Mouse (Mus musculus) forebrain, postnatal 0 days (tissue): ENCODE measurements at regions not wholly inside any gene's neighbourhood (a gene's known extent, or its start where the extent isn't known, plus 50 kb on each side); places are given as distances from the start of the nearest gene placed in this dataset.

ENCODE experiments used
- ATAC-seq: fragments of 200-750 bp; cut with Nextera tagmentation; 2 replicates; pipeline ENCODE4 v1.8.0; 2017; ENCODE audit warnings: mild to moderate bottlenecking, moderate library complexity
- DNase-seq: peaks from one replicate; pipeline ENCODE4 v3.0.0-alpha.2; 2015
- H3K27ac ChIP-seq: fragments of 300-500 bp; sonication (generic); 2 replicates; pipeline ENCODE4 v1.5.1; 2014; ENCODE audit warnings: low read depth, mild to moderate bottlenecking, antibody characterized with exemption, low read length, moderate library complexity, mixed read lengths
- H3K27me3 ChIP-seq: fragments of 300-500 bp; sonication (generic); 2 replicates; pipeline ENCODE4 v1.6.1; 2014; ENCODE audit warnings: mild to moderate bottlenecking, low read length, mixed read lengths; ENCODE audit not compliant: insufficient read depth
- H3K36me3 ChIP-seq: fragments of 300-500 bp; sonication (generic); 2 replicates; pipeline ENCODE4 v1.6.1; 2014; ENCODE audit warnings: mild to moderate bottlenecking, moderate library complexity; ENCODE audit not compliant: insufficient read depth
- H3K4me1 ChIP-seq: fragments of 300-500 bp; sonication (generic); 2 replicates; pipeline ENCODE4 v1.6.1; 2014; ENCODE audit warnings: antibody characterized with exemption; ENCODE audit not compliant: insufficient read depth
- H3K4me2 ChIP-seq: fragments of 300-500 bp; sonication (generic); 2 replicates; pipeline ENCODE4 v1.6.1; 2014; ENCODE audit warnings: low read depth, mild to moderate bottlenecking, moderate library complexity
- H3K4me3 ChIP-seq: fragments of 300-500 bp; sonication (generic); 2 replicates; pipeline ENCODE4 v1.5.1; 2014; ENCODE audit warnings: low read depth, low read length, mixed read lengths
- H3K9ac ChIP-seq: fragments of 300-500 bp; sonication (generic); 2 replicates; pipeline ENCODE4 v1.6.1; 2014; ENCODE audit warnings: mild to moderate bottlenecking
- H3K9me3 ChIP-seq: fragments of 300-500 bp; sonication (generic); 2 replicates; pipeline ENCODE4 v1.6.1; 2016; ENCODE audit warnings: low read length
- CTCF ChIP-seq: sonication (generic); IDR thresholded peaks from 2 replicates; pipeline ENCODE4 v1.5.1; 2016; ENCODE audit warnings: antibody characterized with exemption, control low read depth, low read depth
- WGBS: fragments of 180-500 bp; shearing (Covaris S2); extraction: QIAGEN DNeasy Blood & Tissue Kit; methylation state at CpG from one replicate; pipeline ENCODE4 v1.1.7; 2014; 5-methylcytosine and 5-hydroxymethylcytosine counted together

DNA sequence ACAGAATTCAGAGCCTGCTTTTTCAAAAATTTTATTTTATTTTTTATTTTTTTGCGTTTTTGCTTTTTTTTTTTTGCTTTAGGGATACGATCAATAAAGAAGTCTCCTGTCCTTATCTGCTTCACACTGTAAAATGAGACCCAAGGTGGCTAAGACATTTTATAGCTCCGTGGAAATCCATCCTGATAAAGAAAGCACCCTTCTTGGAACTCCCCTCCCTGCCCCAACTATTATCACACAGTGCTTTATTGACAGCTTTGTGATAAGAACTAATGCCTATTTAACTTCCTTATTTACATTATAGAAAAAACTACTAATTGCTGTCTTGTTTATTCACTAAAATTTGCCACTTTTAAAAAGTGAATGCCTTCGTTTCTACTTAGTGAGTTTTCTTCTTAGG, 179.0 kb upstream of the Dmrta1 start:
- TF ChIP-seq CTCF: no peak

DNA sequence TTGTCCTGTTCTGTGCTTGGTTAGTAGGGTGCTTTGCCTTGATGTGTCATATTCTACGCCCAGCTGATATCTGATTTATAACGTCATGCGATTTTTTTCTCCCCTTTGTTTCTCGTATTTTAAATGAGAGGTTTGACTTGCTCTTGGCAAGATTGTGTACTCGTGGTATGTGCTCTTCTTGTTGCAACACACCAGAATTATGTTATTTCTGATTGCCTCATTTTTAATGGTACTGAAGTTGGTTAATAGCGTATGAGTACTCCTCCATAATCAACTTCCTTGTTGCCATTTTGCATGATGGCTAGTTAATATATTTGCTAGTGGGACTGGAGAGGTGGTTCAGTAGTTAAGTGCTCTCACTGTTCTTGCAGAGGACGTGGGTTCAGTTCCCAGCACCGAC, 180.1 kb upstream of the Cdkn2b start:
- no peak overlapping the region for H3K4me2 ChIP-seq
- no peak overlapping the region for H3K9ac ChIP-seq
- no peaks in the 10 kb centered on the region for H3K27me3 ChIP-seq
- no peaks in the 10 kb centered on the region for H3K4me1 ChIP-seq
- no peak overlapping the region for H3K4me3 ChIP-seq
- no peaks in the 10 kb centered on the region for H3K36me3 ChIP-seq
- no peak for TF ChIP-seq CTCF
- no peak for DNase-seq
- ATAC-seq: no peak
- H3K9me3 ChIP-seq: no peaks in the 10 kb centered on the region
- H3K27ac ChIP-seq: no peak overlapping the region
- 88% methylated on average over 8 of the region's 8 CpGs for WGBS

More for the DNA sequence above, 179.0 kb upstream of the Dmrta1 start:
- Histone ChIP-seq H3K9ac (no peak overlapping the region), H3K4me1 (no peaks in the 10 kb centered on the region), H3K27me3 (no peaks in the 10 kb centered on the region), H3K4me3 (no peak overlapping the region), H3K36me3 (no peaks in the 10 kb centered on the region), H3K4me2 (no peak overlapping the region), H3K27ac (no peak overlapping the region), H3K9me3 (no peaks in the 10 kb centered on the region)
- ATAC-seq (no peak), DNase-seq (no peak)
- WGBS: 75% methylated on average over 4 of the region's 4 CpGs

DNA sequence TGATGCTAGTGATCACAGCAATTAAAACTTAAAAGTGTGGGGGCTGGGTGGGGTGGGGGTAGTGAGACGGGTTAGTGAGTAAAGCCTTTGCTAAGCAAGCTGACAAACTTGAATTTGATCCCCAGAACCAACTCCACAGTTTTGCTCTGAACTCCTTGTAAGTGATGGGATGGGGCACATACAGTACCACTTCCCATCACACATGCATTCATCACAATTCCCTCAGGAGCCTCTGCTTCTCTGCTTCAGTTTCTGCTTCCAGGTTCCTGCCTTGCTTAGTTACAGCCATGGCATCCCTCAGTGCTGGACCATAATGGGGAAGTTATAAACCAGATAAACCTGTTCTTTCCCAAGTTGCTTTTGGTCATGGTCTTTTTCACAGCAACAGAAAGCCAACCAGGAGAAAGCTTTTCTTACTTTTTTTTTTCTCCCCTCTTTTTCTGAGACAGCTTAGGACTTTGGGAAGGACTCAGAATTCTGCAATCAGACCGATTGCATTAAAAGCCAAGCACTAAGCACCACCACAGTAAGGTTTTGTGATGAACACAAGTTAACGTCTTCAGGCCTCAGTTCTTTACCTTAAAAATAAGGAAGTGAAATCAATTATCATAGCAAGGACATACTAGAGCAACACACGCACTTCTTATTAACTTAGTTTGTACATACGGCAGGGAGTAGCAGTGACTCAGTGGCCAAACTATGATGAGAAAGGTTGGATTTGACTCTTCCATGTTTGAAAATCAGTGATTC, 176.8 kb upstream of the Cdkn2b start:
- H3K27me3 ChIP-seq: no peaks in the 10 kb centered on the region
- H3K9me3 ChIP-seq: no peaks in the 10 kb centered on the region
- DNase-seq (no peak), ATAC-seq (no peak)
- H3K27ac ChIP-seq: no peak overlapping the region
- no peaks in the 10 kb centered on the region for H3K4me1 ChIP-seq
- TF ChIP-seq CTCF: no peak
- WGBS: 84% methylated on average over 5 of the region's 5 CpGs
- H3K4me2 ChIP-seq: no peak overlapping the region
- no peaks in the 10 kb centered on the region for H3K36me3 ChIP-seq
- no peak overlapping the region for H3K9ac ChIP-seq
- H3K4me3 ChIP-seq: no peak overlapping the region

DNA sequence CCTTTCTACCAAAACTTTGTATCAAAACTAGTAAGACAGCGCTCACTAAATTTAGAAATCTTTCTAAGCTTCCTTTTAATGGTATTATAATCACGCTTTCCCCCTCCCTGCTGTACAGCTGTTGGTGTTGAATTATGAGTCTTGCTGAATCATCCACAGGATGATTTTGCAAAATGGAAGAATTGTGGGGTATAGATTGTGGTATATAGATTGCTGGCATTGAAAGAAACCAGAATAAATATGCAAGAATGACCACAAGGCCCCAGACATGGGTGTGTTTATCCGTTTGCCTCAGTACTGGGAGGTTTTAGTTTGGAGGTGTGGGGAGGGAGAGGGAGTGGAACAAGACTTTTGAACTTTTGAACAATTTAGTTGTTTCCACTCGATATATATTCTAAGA, 176.1 kb upstream of the Cdkn2b start:
- WGBS: 80% methylated on average over 4 of the region's 4 CpGs
- no peaks in the 10 kb centered on the region for H3K9me3 ChIP-seq
- TF ChIP-seq CTCF: no peak
- no peak overlapping the region for H3K4me2 ChIP-seq
- H3K27me3 ChIP-seq: no peaks in the 10 kb centered on the region
- no peak overlapping the region for H3K9ac ChIP-seq
- H3K27ac ChIP-seq: no peak overlapping the region
- no peak for ATAC-seq
- H3K36me3 ChIP-seq: no peaks in the 10 kb centered on the region
- no peak overlapping the region for H3K4me3 ChIP-seq
- no peaks in the 10 kb centered on the region for H3K4me1 ChIP-seq
- no peak for DNase-seq

DNA sequence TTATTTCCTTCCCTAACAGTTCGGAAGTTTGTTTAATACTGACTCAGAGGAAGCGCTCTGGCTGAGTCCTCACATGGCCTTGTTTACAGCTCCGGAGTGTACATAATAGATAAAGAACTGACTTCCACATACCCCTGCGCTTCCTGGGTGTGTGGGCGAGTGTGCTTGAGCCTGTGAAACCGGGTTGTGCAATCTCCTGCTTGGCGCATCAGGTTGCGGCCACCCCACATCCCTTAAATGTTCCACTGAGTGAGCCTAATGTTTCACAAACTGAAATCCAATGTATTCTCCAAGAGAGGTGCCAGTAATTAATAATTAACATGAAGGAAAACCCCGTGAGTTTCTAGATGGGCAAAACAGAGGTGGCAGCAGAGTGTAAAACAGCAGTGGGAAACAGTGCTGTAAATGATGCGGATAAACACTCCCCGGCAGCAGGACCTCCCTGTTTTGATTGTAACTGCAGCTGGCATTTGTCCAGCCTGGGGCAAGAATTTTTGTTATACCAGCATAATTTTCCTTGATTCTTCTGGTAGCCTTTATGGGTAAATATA, 175.2 kb upstream of the Cdkn2b start:
- 51% methylated on average over 11 of the region's 11 CpGs for WGBS
- H3K4me3 ChIP-seq: no peak overlapping the region
- H3K27ac ChIP-seq: no peak overlapping the region
- H3K9me3 ChIP-seq: no peaks in the 10 kb centered on the region
- no peak overlapping the region for H3K9ac ChIP-seq
- no peak for TF ChIP-seq CTCF
- DNase-seq (no peak), ATAC-seq (no peak)
- no peaks in the 10 kb centered on the region for H3K27me3 ChIP-seq
- H3K4me1 ChIP-seq: no peaks in the 10 kb centered on the region
- no peaks in the 10 kb centered on the region for H3K36me3 ChIP-seq
- H3K4me2 ChIP-seq: no peak overlapping the region

DNA sequence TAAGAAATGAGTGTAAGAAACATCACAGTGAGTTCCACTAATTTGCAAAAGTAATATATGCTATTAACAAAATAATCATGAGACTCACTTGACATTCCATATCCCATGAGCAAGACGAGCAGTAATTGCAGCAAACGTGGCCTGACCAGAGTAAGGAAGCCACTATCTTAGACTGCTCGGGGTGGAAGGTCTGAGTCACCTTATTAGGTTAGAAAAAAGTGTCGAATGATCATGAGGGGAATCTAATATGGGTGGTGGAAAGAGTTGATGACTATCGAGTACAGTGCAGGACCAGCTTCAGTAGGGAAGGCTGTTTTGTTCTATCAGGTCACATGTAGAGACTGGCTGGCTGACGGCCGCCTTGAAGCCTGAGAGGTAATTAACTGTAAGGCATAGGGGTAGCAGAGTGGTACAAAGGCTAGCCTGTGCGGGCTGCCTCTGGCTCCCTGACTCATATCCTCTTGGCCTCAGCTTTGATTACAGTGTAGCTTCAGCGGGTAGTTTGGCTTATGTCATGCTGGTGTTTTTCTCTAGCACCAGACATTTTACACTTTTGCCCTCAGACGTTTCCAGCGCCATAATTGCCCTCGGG, 167.9 kb upstream of the Cdkn2b start:
- ATAC-seq: no peak
- Histone ChIP-seq H3K4me1 (no peaks in the 10 kb centered on the region), H3K27me3 (no peaks in the 10 kb centered on the region), H3K36me3 (no peaks in the 10 kb centered on the region), H3K4me3 (no peak overlapping the region), H3K9me3 (no peaks in the 10 kb centered on the region), H3K4me2 (no peak overlapping the region), H3K9ac (no peak overlapping the region), H3K27ac (no peak overlapping the region)
- DNase-seq: no peak
- TF ChIP-seq CTCF: no peak
- 80% methylated on average over 12 of the region's 12 CpGs for WGBS

DNA sequence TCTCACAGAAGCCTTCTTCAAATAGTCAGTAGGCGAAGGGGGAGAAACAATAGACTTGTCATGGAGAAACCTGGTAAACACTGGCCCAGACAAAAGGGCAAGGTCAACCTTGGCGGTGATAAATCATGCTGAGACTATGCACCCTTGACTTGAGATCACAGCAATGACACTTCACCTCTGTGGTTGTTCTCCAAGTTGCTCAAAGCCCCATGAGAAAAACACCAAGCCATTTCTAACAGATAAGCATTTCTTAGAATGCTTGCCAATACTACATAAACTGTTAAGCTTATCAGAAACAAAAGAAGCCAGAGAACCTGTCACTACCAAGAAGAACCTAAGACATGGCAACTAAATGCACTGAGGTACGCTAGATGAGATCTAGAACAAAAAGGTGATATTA, 165.0 kb upstream of the Cdkn2b start:
- Histone ChIP-seq H3K4me2 (no peak overlapping the region), H3K27ac (no peak overlapping the region), H3K4me3 (no peak overlapping the region), H3K27me3 (no peaks in the 10 kb centered on the region), H3K9ac (no peak overlapping the region), H3K4me1 (no peaks in the 10 kb centered on the region), H3K36me3 (no peaks in the 10 kb centered on the region), H3K9me3 (no peaks in the 10 kb centered on the region)
- no peak for ATAC-seq
- TF ChIP-seq CTCF: no peak
- no peak for DNase-seq
- WGBS: 78% methylated on average over 3 of the region's 3 CpGs
